Mouse (Mus musculus) brain, embryonic 14.5 days (tissue): ENCODE results near the gene Vmn2r83. TPM values are rescaled to one million over a fixed set of nuclear protein-coding genes. Genes with fewer than 3 reads are reported as not detected.

ENCODE experiments used
- DNase-seq: peaks from one replicate; pipeline ENCODE4 v3.0.0-alpha.2; 2011; ENCODE audit warnings: low read depth
- CTCF ChIP-seq: fragments of 200-500 bp; IDR thresholded peaks from 2 replicates; pipeline ENCODE4 v1.5.1; 2012; ENCODE audit warnings: inconsistent platforms, mild to moderate bottlenecking, moderate library complexity, borderline replicate concordance; ENCODE audit not compliant: insufficient read depth, insufficient read length; ENCODE audit errors: extremely low read depth
- POLR2A ChIP-seq: fragments of 200-500 bp; IDR thresholded peaks from 2 replicates; pipeline ENCODE4 v1.6.1; 2012; ENCODE audit warnings: mild to moderate bottlenecking, inconsistent platforms, borderline replicate concordance; ENCODE audit not compliant: poor library complexity, insufficient read depth, insufficient read length, severe bottlenecking; ENCODE audit errors: extremely low read depth
- polyA plus RNA-seq: library from polyadenylated mRNA; depleted of rRNA; stranded (reverse); fragments of >200 nt; gene quantifications from 2 replicates; pipeline ENCODE4 v1.2.3, GENCODE M21; 2012; rRNA removed

The Vmn2r83 gene
- polyA plus RNA-seq, 1 experiment: not detected

- DNase-seq: no peak
- TF ChIP-seq CTCF: no peak
- TF ChIP-seq POLR2A: no peak
Observed at GRCm38 (mm10) chr10:79541522-79541921, 73.0 kb downstream of the Vmn2r83 start.

- no peak for DNase-seq
- no peak for TF ChIP-seq POLR2A
- TF ChIP-seq CTCF: no peak
Observed at GRCm38 (mm10) chr10:79542171-79542570, 73.6 kb downstream of the Vmn2r83 start.

Other genes starting within 250 kb of the Vmn2r83 start
- gene Vmn2r81, start 221.0 kb upstream of the Vmn2r83 start, polyA plus RNA-seq: not detected in 2 replicates
- not detected in 2 replicates for gene Vmn2r82, start 112.2 kb upstream of the Vmn2r83 start, polyA plus RNA-seq
- 8.9 and 13.8 TPM in 2 replicates for gene Plpp2, start 65.1 kb downstream of the Vmn2r83 start, polyA plus RNA-seq
- 128 and 178 TPM in 2 replicates for gene Mier2, start 86.5 kb downstream of the Vmn2r83 start, polyA plus RNA-seq
- gene Theg, start 118.6 kb downstream of the Vmn2r83 start, polyA plus RNA-seq: not detected in 2 replicates
- 8.2 and 10.4 TPM in 2 replicates for gene C2cd4c, start 145.3 kb downstream of the Vmn2r83 start, polyA plus RNA-seq
- 48.1 and 54.9 TPM in 2 replicates for gene Shc2, start 169.2 kb downstream of the Vmn2r83 start, polyA plus RNA-seq
- 0.11 TPM in 1 of 2 replicates, not detected in the other for gene Odf3l2, start 177.0 kb downstream of the Vmn2r83 start, polyA plus RNA-seq
- gene Madcam1, start 195.8 kb downstream of the Vmn2r83 start, polyA plus RNA-seq: 0.87 and 1.1 TPM in 2 replicates
- gene Tpgs1, start 200.6 kb downstream of the Vmn2r83 start, polyA plus RNA-seq: 68.2 and 69.2 TPM in 2 replicates
- gene Cdc34, start 213.5 kb downstream of the Vmn2r83 start, polyA plus RNA-seq: 121 and 151 TPM in 2 replicates
- gene Gzmm, start 220.3 kb downstream of the Vmn2r83 start, polyA plus RNA-seq: 1.4 and 1.9 TPM in 2 replicates
- 593 and 631 TPM in 2 replicates for gene Bsg, start 235.8 kb downstream of the Vmn2r83 start, polyA plus RNA-seq
- gene Hcn2, start 247.9 kb downstream of the Vmn2r83 start, polyA plus RNA-seq: 8.3 and 16.1 TPM in 2 replicates